Mouse (Mus musculus): ENCODE data around the gene Zfp184. TPM values are rescaled to one million over a fixed set of nuclear protein-coding genes. Genes with fewer than 3 reads are reported as not detected.

Zfp184 gene
- total RNA-seq (2023): under 1 TPM; 0.35 to 0.60 TPM

GRCm38 (mm10) chr13:21944926-21945740, at the start of gene Zfp184:
Gene Zfp184 (plus strand): TSS chr13:21945094.

GRCm38 (mm10) chr13:21980981-21981802, 36.3 kb downstream of the Zfp184 start, which contains the start of gene Pom121l2:
Gene Pom121l2 (plus strand): TSS chr13:21981194.

GRCm38 (mm10) chr13:22009642-22010041, 64.7 kb downstream of the Zfp184 start, which contains the start of gene Prss16:
Gene Prss16 (minus strand): TSS chr13:22009742.

Other genes starting within 250 kb of the Zfp184 start
- gene Olfr1359, start 247.0 kb upstream of the Zfp184 start, total RNA-seq (2023): not detected
- gene Hist1h2bl, start 229.0 kb upstream of the Zfp184 start, total RNA-seq (2023): 1,000 to 10,000 TPM; 1,112 to 1,155 TPM
- 100 to 1,000 TPM; 381 to 445 TPM for gene Hist1h2ai, start 228.7 kb upstream of the Zfp184 start, total RNA-seq (2023)
- 1,000 to 10,000 TPM; 1,706 to 1,716 TPM for gene Hist1h3h, start 227.4 kb upstream of the Zfp184 start, total RNA-seq (2023)
- 100 to 1,000 TPM; 312 to 338 TPM for gene Hist1h2bm, start 223.1 kb upstream of the Zfp184 start, total RNA-seq (2023)
- gene Hist1h4j, start 210.0 kb upstream of the Zfp184 start, total RNA-seq (2023): 100 to 1,000 TPM; 189 to 204 TPM
- 1,000 to 10,000 TPM; 2,442 to 2,952 TPM for gene Hist1h4k, start 194.6 kb upstream of the Zfp184 start, total RNA-seq (2023)
- 100 to 1,000 TPM; 484 to 517 TPM for gene Hist1h2ak, start 191.3 kb upstream of the Zfp184 start, total RNA-seq (2023)
- gene Hist1h2bn, start 191.0 kb upstream of the Zfp184 start, total RNA-seq (2023): 100 to 1,000 TPM; 773 to 822 TPM
- 100 to 1,000 TPM; 670 to 767 TPM for gene Hist1h1b, start 164.5 kb upstream of the Zfp184 start, total RNA-seq (2023)
- gene Hist1h3i, start 161.7 kb upstream of the Zfp184 start, total RNA-seq (2023): 1,000 to 10,000 TPM; 1,415 to 1,653 TPM
- gene Hist1h2an, start 157.9 kb upstream of the Zfp184 start, total RNA-seq (2023): 100 to 1,000 TPM; 208 to 211 TPM
- gene Hist1h2bp, start 157.6 kb upstream of the Zfp184 start, total RNA-seq (2023): 100 to 1,000 TPM; 541 to 563 TPM
- gene Hist1h2bq, start 134.9 kb upstream of the Zfp184 start, total RNA-seq (2023): 1,000 to 10,000 TPM; 1,187 to 1,287 TPM
- gene Hist1h2ao, start 134.6 kb upstream of the Zfp184 start, total RNA-seq (2023): 1,000 to 10,000 TPM; 2,421 to 2,630 TPM
- 1,000 to 10,000 TPM; 1,420 to 1,801 TPM for gene Hist1h4m, start 133.3 kb upstream of the Zfp184 start, total RNA-seq (2023)
- 1,000 to 10,000 TPM in 1 of 2 experiments, 100 to 1,000 TPM in 1; 619 to 1,159 TPM for gene Hist1h4n, start 112.9 kb upstream of the Zfp184 start, total RNA-seq (2023)
- gene Hist1h2ap, start 111.6 kb upstream of the Zfp184 start, total RNA-seq (2023): 100 to 1,000 TPM; 551 to 589 TPM
- 1,000 to 10,000 TPM; 1,190 to 1,308 TPM for gene Hist1h2br, start 111.4 kb upstream of the Zfp184 start, total RNA-seq (2023)
- not detected for gene Pom121l2, start 36.1 kb downstream of the Zfp184 start, total RNA-seq (2023)
- gene Prss16, start 64.6 kb downstream of the Zfp184 start, total RNA-seq (2023): 1 to 10 TPM; 2.5 to 2.8 TPM
- gene Hist1h2ah, start 90.5 kb downstream of the Zfp184 start, total RNA-seq (2023): 100 to 1,000 TPM; 501 to 521 TPM
- gene Hist1h2bk, start 90.8 kb downstream of the Zfp184 start, total RNA-seq (2023): 1,000 to 10,000 TPM; 1,519 to 1,594 TPM
- 100 to 1,000 TPM; 549 to 592 TPM for gene Hist1h4i, start 96.3 kb downstream of the Zfp184 start, total RNA-seq (2023)
- gene Hist1h2ag, start 97.8 kb downstream of the Zfp184 start, total RNA-seq (2023): 1,000 to 10,000 TPM; 1,023 to 1,050 TPM
- 1,000 to 10,000 TPM; 1,049 to 1,157 TPM for gene Hist1h2bj, start 98.1 kb downstream of the Zfp184 start, total RNA-seq (2023)
- gene Vmn1r188, start 139.3 kb downstream of the Zfp184 start, total RNA-seq (2023): not detected
- not detected for gene Vmn1r189, start 160.7 kb downstream of the Zfp184 start, total RNA-seq (2023)
- not detected for gene Vmn1r191, start 238.9 kb downstream of the Zfp184 start, total RNA-seq (2023)
- gene Vmn1r192, start 246.0 kb downstream of the Zfp184 start, total RNA-seq (2023): not detected

Measured in neutrophil, adult 83 days (primary cell).